Mouse (Mus musculus): ENCODE results near the gene Mdm2.

GRCm38 (mm10) chr10:117646482-117647157 lies 63.9 kb downstream of the Mdm2 start:
- TF ChIP-seq POLR2A (IDR thresholded peaks at IDR 0.05; ENCODE audit: borderline replicate concordance, extremely low read depth, insufficient read depth, insufficient read length, poor library complexity, severe bottlenecking) (no peak), CTCF (IDR thresholded peaks at IDR 0.05; ENCODE audit: borderline replicate concordance, extremely low read depth, insufficient read depth, insufficient read length) (no peak)
